Mouse (Mus musculus): ENCODE results near the gene Ints11. TPM values are rescaled to one million over a fixed set of nuclear protein-coding genes. Genes with fewer than 3 reads are reported as not detected.

Gene Ints11
- polyA plus RNA-seq, 2 experiments, result 22.1 to 34.6 TPM

DNA sequence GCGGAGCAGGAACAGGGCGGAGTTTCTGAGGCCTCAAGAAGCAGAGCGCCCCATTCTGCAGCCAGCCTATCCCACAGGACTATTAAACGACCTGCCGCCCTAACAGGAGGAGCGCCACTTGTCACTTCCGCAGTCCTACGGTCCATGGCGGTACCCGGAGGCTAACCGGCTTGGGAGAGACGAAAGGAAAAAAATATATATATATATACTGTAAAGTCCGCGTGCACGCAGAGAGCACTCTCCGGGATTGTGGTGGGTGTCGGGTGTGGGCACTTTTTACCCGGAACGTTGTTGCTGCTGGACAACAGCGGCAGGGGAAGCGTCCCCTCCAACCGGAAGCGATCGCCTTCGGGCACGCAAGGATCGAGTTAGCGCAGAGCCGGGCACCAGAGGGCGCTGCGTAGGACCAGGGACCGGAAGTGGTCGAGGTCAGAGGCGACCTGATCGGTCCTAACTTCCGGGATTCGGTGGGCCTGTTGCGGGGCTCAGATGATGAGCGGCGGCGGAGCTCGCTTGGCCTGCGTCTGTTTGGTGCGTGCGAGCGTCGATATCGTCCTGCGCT, 38.1 kb upstream of the Ints11 start, which contains the start of gene Aurkaip1:
Aurkaip1 (plus strand) TSS at position 68 of the 562 bp plus-strand sequence.
- no peaks in the 10 kb centered on the region for H3K9me3 ChIP-seq (ENCODE audit: control insufficient read depth, low read length)
- ATAC-seq (ENCODE audit: insufficient read depth) (peak; percentile 96), DNase-seq (ENCODE audit: low read depth in 3 of 3, low spot score in 3 of 3) (peak; percentile 93)
- peak within 1 kb of the TSS; percentile 85 for H3K4me2 ChIP-seq (ENCODE audit: low read depth)
- under 1% methylated on average over 49 of the region's 49 CpGs for WGBS (ENCODE audit: insufficient replicate concordance)
- H3K27ac ChIP-seq, result peak within 1 kb of the TSS; percentile 75
- no peaks in the 10 kb centered on the region for H3K27me3 ChIP-seq (ENCODE audit: control insufficient read depth, insufficient read depth, low read length)
- TF ChIP-seq CTCF (IDR thresholded peaks at IDR 0.05; ENCODE audit: low read depth), result peak; percentile 98
- 0 out of 2 replicates have a peak, but pooled peaks have one; percentile 11 for TF ChIP-seq EP300 (IDR thresholded peaks at IDR 0.05; ENCODE audit: low read depth)
- peaks cover 6 to 13% of the 10 kb centered on the region in 2 experiments; a peak in 3 of 4 replicates for H3K4me1 ChIP-seq (replicated peaks; ENCODE audit: control insufficient read depth in 2 of 2, insufficient read depth in 2 of 2, low read length in 1 of 2)
- peaks cover 22% of the 10 kb centered on the region for H3K36me3 ChIP-seq (replicated peaks; ENCODE audit: control insufficient read depth, insufficient read depth, low read depth)
- H3K4me3 ChIP-seq (ENCODE audit: insufficient read depth in 1 of 2, low read depth in 2 of 2, low read length in 2 of 2), result peak within 1 kb of the TSS; percentile 90 to 95
- H3K9ac ChIP-seq (replicated peaks), result peak within 1 kb of the TSS; percentile 95

DNA sequence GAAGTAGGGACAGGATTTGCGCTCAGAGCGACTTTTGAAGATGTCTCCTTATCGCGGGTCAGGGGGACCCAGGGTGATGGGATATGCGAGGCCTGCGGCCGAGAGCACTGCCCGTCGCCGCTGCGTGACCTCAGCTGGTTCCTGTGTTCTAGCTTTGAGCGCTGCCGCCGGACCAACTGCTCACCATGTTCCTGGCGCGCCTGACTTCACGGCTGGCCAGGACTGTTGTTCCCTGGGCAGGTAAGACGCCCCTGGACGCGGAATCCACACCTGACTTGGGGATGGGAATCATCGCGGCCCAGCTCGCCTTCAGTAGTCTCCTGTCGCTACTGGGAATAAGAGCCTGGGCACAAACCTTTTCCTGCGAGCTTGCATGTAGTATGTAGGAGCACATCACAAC, 37.5 kb upstream of the Ints11 start:
- peak; percentile 27 for ATAC-seq (ENCODE audit: insufficient read depth)

DNA sequence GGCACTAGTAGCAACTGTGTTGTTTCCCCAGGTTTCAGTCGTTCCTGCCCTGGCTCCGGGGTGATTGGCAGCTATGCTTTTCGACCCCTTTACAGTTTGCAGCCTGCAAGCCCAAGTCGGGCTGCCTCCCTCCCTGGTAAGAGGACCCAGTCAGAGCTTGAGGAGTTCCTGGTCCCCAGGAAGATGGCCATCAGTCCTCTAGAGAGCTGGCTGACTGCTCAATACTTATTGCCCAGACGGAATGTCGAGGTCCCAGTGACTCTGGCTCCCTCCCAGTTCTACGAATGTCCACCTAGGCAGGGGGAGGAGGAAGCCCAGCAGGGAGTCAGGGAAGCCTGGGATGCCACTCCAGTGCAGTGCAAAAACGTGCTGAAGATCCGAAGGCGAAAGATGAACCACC, 37.0 kb upstream of the Ints11 start:
- peak overlapping the region; percentile 90 to 95 for H3K4me3 ChIP-seq (ENCODE audit: insufficient read depth in 1 of 2, low read depth in 2 of 2, low read length in 2 of 2)
- no peaks in the 10 kb centered on the region for H3K9me3 ChIP-seq (ENCODE audit: control insufficient read depth, low read length)
- no peak for DNase-seq (ENCODE audit: low read depth in 3 of 3, low spot score in 3 of 3)
- no peak for ATAC-seq (ENCODE audit: insufficient read depth)
- H3K4me2 ChIP-seq (ENCODE audit: low read depth), result peak overlapping the region; percentile 85
- TF ChIP-seq EP300 (IDR thresholded peaks at IDR 0.05; ENCODE audit: low read depth) (no peak), CTCF (IDR thresholded peaks at IDR 0.05; ENCODE audit: low read depth) (no peak)
- no peaks in the 10 kb centered on the region for H3K27me3 ChIP-seq (ENCODE audit: control insufficient read depth, insufficient read depth, low read length)
- 44% methylated on average over 10 of the region's 10 CpGs for WGBS (ENCODE audit: insufficient replicate concordance)
- peaks cover 6 to 13% of the 10 kb centered on the region in 2 experiments; a peak in 3 of 4 replicates for H3K4me1 ChIP-seq (replicated peaks; ENCODE audit: control insufficient read depth in 2 of 2, insufficient read depth in 2 of 2, low read length in 1 of 2)
- H3K27ac ChIP-seq, result peak overlapping the region; percentile 68
- H3K36me3 ChIP-seq (replicated peaks; ENCODE audit: control insufficient read depth, insufficient read depth, low read depth), result peaks cover 13% of the 10 kb centered on the region
- peak overlapping the region; percentile 95 for H3K9ac ChIP-seq (replicated peaks)

More for the DNA sequence above, 37.5 kb upstream of the Ints11 start:
- Histone ChIP-seq H3K27ac (peak overlapping the region; percentile 68), H3K27me3 (ENCODE audit: control insufficient read depth, insufficient read depth, low read length) (no peaks in the 10 kb centered on the region), H3K9me3 (ENCODE audit: control insufficient read depth, low read length) (no peaks in the 10 kb centered on the region), H3K4me2 (ENCODE audit: low read depth) (peak overlapping the region; percentile 85), H3K9ac (replicated peaks) (peak overlapping the region; percentile 95), H3K4me3 (ENCODE audit: insufficient read depth in 1 of 2, low read depth in 2 of 2, low read length in 2 of 2) (peak overlapping the region; percentile 90 to 95), H3K36me3 (replicated peaks; ENCODE audit: control insufficient read depth, insufficient read depth, low read depth) (peaks cover 17% of the 10 kb centered on the region), H3K4me1 (replicated peaks; ENCODE audit: control insufficient read depth in 2 of 2, insufficient read depth in 2 of 2, low read length in 1 of 2) (peaks cover 6 to 13% of the 10 kb centered on the region in 2 experiments; a peak in 3 of 4 replicates)
- TF ChIP-seq CTCF (IDR thresholded peaks at IDR 0.05; ENCODE audit: low read depth) (no peak), EP300 (IDR thresholded peaks at IDR 0.05; ENCODE audit: low read depth) (no peak)
- under 1% methylated on average over 25 of the region's 25 CpGs for WGBS (ENCODE audit: insufficient replicate concordance)
- peak in 1 of 3 experiments; percentile 19 for DNase-seq (ENCODE audit: low read depth in 3 of 3, low spot score in 3 of 3)

DNA sequence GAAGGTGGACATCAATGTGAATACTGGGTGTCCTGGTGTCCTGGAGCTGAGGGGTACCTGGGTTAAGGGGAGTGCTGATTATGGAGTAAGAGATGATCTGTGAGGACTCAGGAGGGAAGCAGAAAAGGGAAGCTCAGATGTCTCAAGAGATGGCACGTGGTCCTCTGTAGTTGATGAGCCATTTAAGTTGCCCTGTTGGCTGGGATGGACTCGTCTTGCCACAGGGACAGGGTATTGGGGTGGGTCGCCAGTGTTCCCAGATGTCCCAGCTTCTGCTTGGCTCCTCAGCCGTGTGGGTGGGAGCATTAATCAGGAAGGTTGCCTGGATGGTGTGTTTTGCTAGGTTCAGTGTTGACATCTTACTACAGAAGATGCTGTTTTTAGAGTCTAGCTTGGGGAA, 36.1 kb upstream of the Ints11 start:
- H3K4me3 ChIP-seq (ENCODE audit: insufficient read depth in 1 of 2, low read depth in 2 of 2, low read length in 2 of 2), result no peak overlapping the region
- H3K4me1 ChIP-seq (replicated peaks; ENCODE audit: control insufficient read depth in 2 of 2, insufficient read depth in 2 of 2, low read length in 1 of 2), result peaks cover 6 to 15% of the 10 kb centered on the region in 2 experiments; a peak in 3 of 4 replicates
- TF ChIP-seq CTCF (IDR thresholded peaks at IDR 0.05; ENCODE audit: low read depth) (no peak), EP300 (IDR thresholded peaks at IDR 0.05; ENCODE audit: low read depth) (no peak)
- 0 out of 2 replicates have a peak overlapping the region, but pooled peaks have one; percentile 85 for H3K4me2 ChIP-seq (ENCODE audit: low read depth)
- H3K9ac ChIP-seq (replicated peaks), result no peak overlapping the region
- H3K36me3 ChIP-seq (replicated peaks; ENCODE audit: control insufficient read depth, insufficient read depth, low read depth), result peaks cover 5% of the 10 kb centered on the region; the same call in 1 of the 2 replicates
- ATAC-seq (ENCODE audit: insufficient read depth) (no peak), DNase-seq (ENCODE audit: low read depth in 3 of 3, low spot score in 3 of 3) (no peak)
- H3K27me3 ChIP-seq (ENCODE audit: control insufficient read depth, insufficient read depth, low read length), result no peaks in the 10 kb centered on the region
- H3K27ac ChIP-seq, result no peak overlapping the region
- WGBS (ENCODE audit: insufficient replicate concordance), result 73% methylated on average over 4 of the region's 4 CpGs
- H3K9me3 ChIP-seq (ENCODE audit: control insufficient read depth, low read length), result no peaks in the 10 kb centered on the region

DNA sequence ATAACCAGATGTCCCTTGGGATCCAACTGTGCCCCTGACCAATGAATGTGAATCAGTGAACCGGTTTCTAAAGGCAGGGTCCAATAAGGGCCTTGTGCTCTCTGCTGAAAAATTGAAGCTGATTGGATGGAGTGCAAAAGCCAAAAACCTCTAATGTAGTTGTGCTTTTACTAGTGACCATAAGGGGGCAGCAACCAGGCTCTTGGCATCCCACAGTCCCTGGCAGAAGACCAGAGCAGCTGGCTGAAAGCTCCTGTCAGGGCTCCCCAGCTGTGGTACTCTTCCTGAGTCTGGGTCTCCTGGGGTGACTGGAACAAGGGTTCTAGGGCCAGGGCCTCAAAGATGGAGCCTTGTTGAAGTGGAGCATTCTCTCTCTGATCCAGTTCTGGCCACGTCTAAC, 35.5 kb upstream of the Ints11 start:
- WGBS (ENCODE audit: insufficient replicate concordance), result 39% methylated on average over 2 of the region's 2 CpGs
- H3K9ac ChIP-seq (replicated peaks), result no peak overlapping the region
- peak; percentile 53 to 56 (median 55) for DNase-seq (ENCODE audit: low read depth in 3 of 3, low spot score in 3 of 3)

More for the DNA sequence above, 35.5 kb upstream of the Ints11 start:
- no peak for ATAC-seq (ENCODE audit: insufficient read depth)
- Histone ChIP-seq H3K9me3 (ENCODE audit: control insufficient read depth, low read length) (no peaks in the 10 kb centered on the region), H3K36me3 (replicated peaks; ENCODE audit: control insufficient read depth, insufficient read depth, low read depth) (peaks cover 5% of the 10 kb centered on the region; the same call in 1 of the 2 replicates), H3K27ac (no peak overlapping the region), H3K4me2 (ENCODE audit: low read depth) (no peak overlapping the region), H3K4me3 (ENCODE audit: insufficient read depth in 1 of 2, low read depth in 2 of 2, low read length in 2 of 2) (no peak overlapping the region), H3K27me3 (ENCODE audit: control insufficient read depth, insufficient read depth, low read length) (no peaks in the 10 kb centered on the region), H3K4me1 (replicated peaks; ENCODE audit: control insufficient read depth in 2 of 2, insufficient read depth in 2 of 2, low read length in 1 of 2) (peaks cover 6 to 15% of the 10 kb centered on the region in 2 experiments; a peak in 3 of 4 replicates)
- TF ChIP-seq CTCF (IDR thresholded peaks at IDR 0.05; ENCODE audit: low read depth), result peak; percentile 89
- TF ChIP-seq EP300 (IDR thresholded peaks at IDR 0.05; ENCODE audit: low read depth), result no peak

Data from liver, embryonic 14.5 days (tissue).